Mouse (Mus musculus) MEL (cell line): ENCODE data around the gene Myo18a.

Experiments used
- CHD1 ChIP-seq: IDR thresholded peaks from 2 replicates; pipeline ENCODE4 v1.6.1; 2012; ENCODE audit warnings: low read depth, mild to moderate bottlenecking, inconsistent platforms, low read length, improper control_type of control experiment
- CTCF ChIP-seq, 3 experiments: IDR thresholded peaks in 2 of 3; conservative IDR thresholded peaks in 1 of 3; 2 replicates each; pipeline ENCODE4 v1.5.1; 2011 to 2012; ENCODE audit warnings: low read length in 3 of 3, low read depth in 2 of 3, mild to moderate bottlenecking in 2 of 3, improper control_type of control experiment in 1 of 3, inconsistent platforms in 1 of 3, mixed read lengths in 1 of 3, moderate library complexity in 1 of 3; ENCODE audit not compliant: control insufficient read depth in 1 of 3, insufficient read depth in 1 of 3, poor library complexity in 1 of 3, severe bottlenecking in 1 of 3
- EP300 ChIP-seq, 2 experiments: IDR thresholded peaks; 2 replicates each; pipeline ENCODE4 v1.6.1; 2011; ENCODE audit warnings: improper control_type of control experiment in 2 of 2, low read length in 2 of 2, low read depth in 1 of 2, mild to moderate bottlenecking in 1 of 2
- GATA1 ChIP-seq: IDR thresholded peaks from 2 replicates; pipeline ENCODE4 v1.6.1; 2011; ENCODE audit warnings: low read depth, low read length, improper control_type of control experiment
- MYC ChIP-seq: IDR thresholded peaks from 2 replicates; pipeline ENCODE4 v1.6.1; 2011; ENCODE audit warnings: low read depth, mild to moderate bottlenecking, low read length, improper control_type of control experiment, moderate library complexity
- NELFE ChIP-seq: IDR thresholded peaks from 2 replicates; pipeline ENCODE4 v1.6.1; 2011; ENCODE audit warnings: low read depth, low read length, improper control_type of control experiment
- POLR2A ChIP-seq, 2 experiments: IDR thresholded peaks; 2 replicates each; pipeline ENCODE4 v1.6.1; 2011 to 2012; ENCODE audit warnings: low read length in 2 of 2, mild to moderate bottlenecking in 2 of 2, control low read depth in 1 of 2, improper control_type of control experiment in 1 of 2, low read depth in 1 of 2, moderate library complexity in 1 of 2; ENCODE audit not compliant: control insufficient read depth in 1 of 2, insufficient read depth in 1 of 2, poor library complexity in 1 of 2
- POLR2AphosphoS2 ChIP-seq: IDR thresholded peaks from 2 replicates; pipeline ENCODE4 v1.6.1; 2011; ENCODE audit warnings: low read length, improper control_type of control experiment
- RAD21 ChIP-seq: IDR thresholded peaks from 2 replicates; pipeline ENCODE4 v1.6.1; 2011; ENCODE audit warnings: mild to moderate bottlenecking, low read depth, low read length, improper control_type of control experiment
- TCF12 ChIP-seq: IDR thresholded peaks from 2 replicates; pipeline ENCODE4 v1.6.1; 2014; ENCODE audit warnings: low read depth, mild to moderate bottlenecking, inconsistent platforms, low read length, improper control_type of control experiment, moderate library complexity

DNA sequence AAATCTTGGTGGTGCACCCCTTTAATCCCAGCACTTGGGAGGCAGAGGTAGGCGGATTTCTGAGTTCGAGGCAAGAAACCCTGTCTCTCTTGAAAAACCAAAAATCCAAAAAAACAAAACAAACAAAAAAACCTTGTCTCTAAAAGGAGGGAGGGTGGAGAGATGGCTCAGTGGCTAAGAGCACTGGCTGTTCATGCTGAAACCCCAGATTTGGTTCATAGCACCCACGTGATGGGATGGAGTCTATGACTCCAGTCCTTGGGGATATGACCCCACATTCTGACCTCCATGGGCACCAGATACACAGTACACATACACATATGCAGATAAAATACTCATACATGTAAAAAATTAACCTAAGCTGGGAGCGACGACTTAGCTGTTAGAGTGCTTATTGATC lies 125.8 kb downstream of the Myo18a start:
- TF ChIP-seq TCF12 (no peak), RAD21 (no peak), CTCF (IDR thresholded peaks at IDR 0.05 in 2 of 3, conservative IDR thresholded peaks at IDR 0.05 in 1 of 3; ENCODE audit: control insufficient read depth in 1 of 3, insufficient read depth in 1 of 3, low read depth in 2 of 3, low read length in 3 of 3, poor library complexity in 1 of 3, severe bottlenecking in 1 of 3) (no peak), EP300 (IDR thresholded peaks at IDR 0.05; ENCODE audit: low read depth in 1 of 2, low read length in 2 of 2) (no peak), POLR2A (IDR thresholded peaks at IDR 0.05; ENCODE audit: control insufficient read depth in 1 of 2, insufficient read depth in 1 of 2, low read depth in 1 of 2, low read length in 2 of 2, poor library complexity in 1 of 2) (no peak), POLR2AphosphoS2 (no peak), CHD1 (no peak), GATA1 (no peak), NELFE (no peak), MYC (no peak)
